Mouse (Mus musculus): ENCODE measurements around the gene Ciao2b.

The Ciao2b gene

DNA sequence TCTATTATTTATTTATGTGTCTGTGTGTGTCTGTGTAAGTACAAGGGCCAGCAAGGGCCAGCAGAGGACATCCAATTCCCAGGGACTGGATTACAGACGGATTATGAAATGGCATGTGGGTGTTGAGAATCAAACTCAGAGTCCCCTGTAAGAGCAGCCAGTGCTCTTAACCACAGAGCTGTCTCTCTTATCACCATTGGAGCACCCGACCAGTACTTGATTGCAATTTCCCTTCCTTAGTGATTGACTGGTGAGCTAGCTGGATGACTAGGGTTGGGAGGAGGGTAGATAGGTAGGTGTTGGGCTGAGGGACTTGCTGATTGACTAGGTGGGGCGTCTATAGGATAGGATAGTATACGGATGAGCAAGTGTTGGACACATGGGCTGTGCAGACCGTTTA, 21.0 kb downstream of the Ciao2b start:
- DNase-seq (ENCODE audit: low read depth, low spot score): no peak

DNA sequence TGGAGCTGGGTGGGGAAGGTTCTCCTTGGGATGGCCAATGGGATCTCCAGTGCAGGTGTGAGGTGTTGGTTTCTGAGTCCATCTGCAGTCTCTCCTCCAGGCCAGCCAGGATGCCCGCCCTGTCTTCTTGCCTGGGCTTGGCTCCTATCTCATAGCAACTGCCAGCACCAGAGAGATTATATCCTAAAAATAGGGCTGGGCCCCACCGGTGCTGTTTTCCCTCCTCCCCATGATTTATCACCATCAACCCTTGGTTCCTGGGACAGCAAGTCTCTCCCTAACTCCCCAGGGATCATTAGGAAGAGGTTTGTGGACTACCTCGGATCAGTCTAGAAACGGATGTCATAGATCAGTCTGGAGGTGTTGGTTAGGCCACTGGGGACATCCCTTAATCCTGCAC, 28.6 kb downstream of the Ciao2b start:
- DNase-seq (ENCODE audit: low read depth, low spot score): no peak

DNA sequence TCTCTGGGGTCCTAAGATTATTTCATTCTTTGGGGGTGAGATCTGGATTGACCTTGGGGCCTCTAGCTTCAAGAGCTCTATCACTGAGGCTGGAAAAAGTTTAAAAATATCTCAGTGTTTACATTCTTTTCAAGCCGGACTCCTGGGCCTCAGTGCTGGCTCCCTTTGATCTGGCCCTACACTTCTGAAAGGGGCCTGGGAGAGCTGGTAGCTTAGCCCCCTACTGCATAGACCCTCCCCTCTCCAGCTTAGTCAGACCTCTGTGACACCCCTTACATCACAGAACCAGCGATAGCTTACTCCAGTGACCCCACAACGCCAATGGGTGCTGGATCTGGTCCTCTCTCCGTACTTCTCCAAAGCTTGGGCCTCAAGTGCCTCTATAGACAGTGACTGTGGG, 30.2 kb downstream of the Ciao2b start:
- no peak for DNase-seq (ENCODE audit: low read depth, low spot score)

DNA sequence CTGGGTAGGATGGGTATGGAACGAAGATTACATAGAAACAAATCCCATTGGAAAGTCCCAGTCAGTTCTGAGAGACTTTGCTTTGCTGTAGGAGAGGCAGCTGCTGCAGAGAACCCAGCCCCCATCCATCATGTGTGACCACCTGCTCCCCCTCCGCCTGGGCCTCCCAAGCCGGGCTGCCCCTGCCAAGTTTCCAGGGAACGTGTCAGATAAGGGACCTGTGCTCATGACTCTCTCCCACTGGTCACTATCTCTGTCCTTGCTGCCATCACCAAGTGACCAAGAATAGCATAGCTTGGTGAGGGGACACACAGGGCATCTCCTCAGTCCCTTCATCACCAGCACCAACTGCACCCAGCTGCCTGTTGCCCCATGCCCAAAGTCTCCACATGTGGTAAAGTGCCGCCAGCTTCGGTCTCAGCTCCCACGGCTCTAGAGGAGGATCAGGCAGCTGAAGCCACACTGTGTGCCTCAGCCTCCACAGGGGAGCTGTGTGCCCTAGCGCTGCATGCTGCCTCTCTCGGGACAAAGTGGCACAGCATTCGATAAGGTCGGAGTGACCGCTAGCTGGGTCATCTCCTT, 31.5 kb downstream of the Ciao2b start:
- DNase-seq (ENCODE audit: low read depth, low spot score): no peak

DNA sequence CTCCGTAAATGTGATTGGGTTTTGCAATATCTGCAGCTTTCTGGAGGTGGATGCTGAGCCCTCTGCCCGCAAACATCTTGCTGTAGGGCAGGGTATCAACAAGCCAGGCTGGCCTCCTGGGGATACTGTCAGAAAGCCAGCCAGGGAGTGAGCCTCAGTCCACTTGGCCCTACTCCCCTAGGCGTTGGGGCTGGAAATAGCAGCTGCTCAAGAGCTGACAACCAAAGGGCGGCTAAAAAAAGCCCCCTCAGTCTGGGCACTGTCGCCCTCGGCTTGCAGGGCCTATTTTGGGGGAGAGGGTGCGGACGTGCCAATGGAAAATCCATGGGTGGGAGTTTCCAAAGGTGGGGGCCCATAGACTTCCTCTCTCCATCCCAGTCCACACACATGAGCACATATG, 32.5 kb downstream of the Ciao2b start:
- no peak for DNase-seq (ENCODE audit: low read depth, low spot score)

DNA sequence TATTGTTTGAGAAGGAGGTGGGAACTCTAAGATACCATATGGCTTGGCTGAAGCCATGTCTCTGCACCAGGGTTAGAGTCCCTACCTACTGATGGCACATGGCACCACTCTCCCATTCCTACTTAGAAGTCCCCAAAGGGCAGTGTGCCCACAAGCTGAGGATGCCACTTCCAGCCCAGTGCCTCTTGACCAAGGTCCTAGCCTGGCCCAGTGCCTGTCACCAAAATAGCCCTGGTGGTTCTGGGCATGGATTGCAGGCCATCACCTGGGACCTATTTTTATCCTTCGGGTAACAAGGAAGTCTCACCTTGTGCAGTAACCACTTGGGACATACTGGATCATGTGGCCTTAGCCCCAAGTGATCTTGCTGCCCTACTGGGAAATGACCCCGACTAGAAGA, 33.8 kb downstream of the Ciao2b start:
- no peak for DNase-seq (ENCODE audit: low read depth, low spot score)

DNA sequence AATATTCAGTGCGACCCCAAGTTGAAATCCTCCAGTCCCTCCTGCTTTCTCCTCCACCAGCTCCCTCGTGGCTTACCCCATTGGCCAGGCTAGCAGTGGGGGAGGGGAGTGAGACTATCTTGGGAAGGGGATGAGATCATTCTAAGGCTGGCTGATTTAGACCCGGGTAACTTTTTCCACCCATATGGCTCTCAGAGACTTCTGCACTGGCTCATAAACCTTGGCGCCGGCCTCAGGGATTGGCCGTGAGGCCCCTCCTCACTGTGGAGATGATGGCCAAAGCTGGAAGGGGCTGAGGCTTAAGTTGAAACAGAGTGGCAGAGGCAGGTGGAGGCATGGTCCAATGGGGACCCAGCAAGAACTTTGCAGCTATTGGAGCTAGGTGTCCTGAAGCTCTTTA, 35.4 kb downstream of the Ciao2b start:
- DNase-seq (ENCODE audit: low read depth, low spot score): no peak

DNA sequence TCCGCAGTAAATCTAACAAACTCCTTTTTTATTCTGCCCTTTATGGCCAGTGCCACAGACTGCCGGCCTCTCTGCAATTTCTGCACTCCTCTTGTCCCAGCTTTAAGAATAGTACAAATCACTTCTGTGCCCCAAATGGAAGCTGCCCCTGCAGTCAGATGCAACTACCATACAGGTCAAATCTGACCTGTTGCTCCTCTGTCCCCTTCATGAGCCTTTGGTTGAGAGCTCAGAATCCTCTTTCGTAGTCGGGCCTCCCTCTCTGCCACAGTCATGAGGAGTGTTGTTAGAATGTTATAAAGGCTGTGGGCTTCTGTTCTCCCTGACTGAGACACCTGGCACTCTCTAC, 38.5 kb downstream of the Ciao2b start:
- DNase-seq (ENCODE audit: low read depth, low spot score): no peak

DNA sequence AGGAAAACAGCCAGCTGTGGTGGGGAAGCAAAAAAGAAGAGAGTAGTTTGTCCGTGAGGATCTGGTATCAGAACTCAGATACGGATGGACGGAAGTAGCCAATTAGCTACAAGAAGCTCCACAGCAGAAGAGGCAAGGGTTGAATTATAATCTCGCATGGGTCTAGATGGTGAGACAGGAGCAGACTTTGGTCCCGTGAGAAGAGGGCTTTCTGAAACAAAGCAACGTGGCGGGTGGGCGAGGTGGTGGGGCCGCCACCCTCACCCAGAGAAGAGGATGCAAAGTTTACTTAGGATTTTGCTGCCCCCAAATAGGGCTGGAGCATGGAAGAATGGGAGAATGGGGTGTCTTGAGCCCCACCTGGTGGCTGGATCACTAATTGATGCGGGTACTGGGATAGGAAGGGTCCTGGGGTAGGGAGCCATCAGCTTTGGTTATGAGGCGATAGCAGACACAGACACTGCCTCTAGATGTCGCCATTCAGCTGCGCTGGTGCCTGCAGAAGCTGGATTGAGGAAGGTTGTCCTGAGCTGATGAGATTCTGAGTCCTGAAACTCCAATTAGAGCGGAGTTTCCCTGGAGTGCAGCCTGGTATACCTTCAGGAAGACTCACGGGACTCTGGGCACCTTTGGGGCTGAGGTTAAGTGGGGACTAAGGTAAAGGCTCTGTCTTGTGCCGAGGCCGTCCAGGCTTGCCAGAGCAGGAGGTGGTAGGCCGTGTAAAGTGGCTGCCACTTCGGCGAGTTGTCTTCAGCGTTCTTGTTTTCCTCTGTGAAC, 39.1 kb downstream of the Ciao2b start:
- DNase-seq (ENCODE audit: low read depth, low spot score): peak; percentile 73

DNA sequence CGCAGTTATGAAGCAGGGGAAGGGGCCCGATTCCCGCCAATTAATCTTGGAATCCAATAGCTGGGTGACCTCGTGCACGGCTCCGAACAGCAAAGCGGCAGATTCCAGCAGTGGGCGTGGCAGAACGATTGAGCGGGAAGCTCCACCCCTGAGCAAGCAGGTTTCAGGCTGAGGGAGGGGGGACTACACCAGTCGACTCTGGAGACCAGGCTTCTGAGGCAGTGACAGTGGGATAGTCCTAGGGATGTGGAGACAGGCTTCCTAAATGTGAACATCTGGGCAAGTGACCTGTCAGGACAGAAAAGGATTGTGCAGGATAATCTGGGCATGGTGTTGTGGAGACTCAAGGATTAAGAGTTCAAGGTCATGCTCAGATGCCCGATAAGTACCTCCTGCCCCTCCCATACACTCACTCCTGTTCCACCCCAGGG, 39.8 kb downstream of the Ciao2b start:
- no peak for DNase-seq (ENCODE audit: low read depth, low spot score)

DNA sequence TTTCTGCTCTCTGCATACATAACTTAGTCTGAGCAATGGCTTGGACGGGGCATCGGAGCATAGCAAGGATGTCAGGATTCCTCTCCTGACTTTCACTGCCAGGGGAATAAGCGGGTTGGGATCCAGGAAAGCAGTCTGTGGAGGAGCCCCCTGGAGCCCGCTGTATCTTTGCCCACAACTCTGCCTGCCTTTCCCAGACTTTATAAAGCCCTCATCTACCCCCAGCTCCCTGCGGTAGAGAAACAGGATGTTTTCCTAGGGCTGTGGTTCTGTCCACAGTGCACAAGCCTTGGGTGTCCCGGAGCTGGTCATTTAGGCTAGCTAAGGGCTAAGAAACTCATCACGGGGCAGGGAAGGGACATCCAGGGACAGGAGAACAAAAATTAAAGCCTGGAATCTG, 40.4 kb downstream of the Ciao2b start:
- DNase-seq (ENCODE audit: low read depth, low spot score): no peak

DNA sequence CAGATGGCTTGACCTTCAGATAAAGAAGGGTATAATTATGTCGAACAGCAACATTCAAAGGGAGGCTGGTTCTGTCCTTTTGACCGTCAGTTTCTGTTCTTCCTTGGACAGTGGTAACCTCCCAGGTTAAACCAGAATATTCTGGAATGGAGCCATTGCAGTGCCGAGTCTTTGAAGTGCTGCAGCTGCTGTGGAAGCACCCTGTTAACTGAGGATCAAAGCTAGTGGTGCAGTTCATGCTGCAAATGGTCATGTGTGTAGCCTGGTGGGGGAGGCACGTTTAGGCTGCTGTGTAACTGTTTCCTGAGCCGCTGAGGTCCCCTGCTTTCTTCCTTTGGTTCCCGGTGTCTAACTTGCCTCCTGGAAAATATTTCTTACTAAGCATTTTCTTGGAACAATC, 43.3 kb downstream of the Ciao2b start:
- DNase-seq (ENCODE audit: low read depth, low spot score): no peak

DNA sequence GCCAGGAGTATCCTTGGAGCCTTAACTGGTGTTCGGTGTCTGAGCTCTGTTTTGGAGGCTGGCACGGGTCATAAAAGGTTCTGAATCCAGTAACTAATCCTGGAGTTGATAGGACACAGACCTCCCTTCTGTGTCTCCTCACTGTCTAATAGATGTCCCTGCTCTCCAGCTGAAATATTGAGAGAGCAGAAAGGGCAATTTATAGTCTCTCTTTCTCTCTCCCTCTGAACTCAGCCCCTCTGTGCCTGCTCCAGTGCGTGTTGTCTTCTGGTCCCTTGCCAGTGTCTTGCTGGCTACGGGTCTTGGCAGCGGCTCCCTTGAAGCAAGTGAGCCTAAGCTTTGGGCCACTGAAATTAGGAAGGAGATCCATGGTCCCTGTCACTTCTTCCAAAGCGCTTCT, 44.1 kb downstream of the Ciao2b start:
- no peak for DNase-seq (ENCODE audit: low read depth, low spot score)

DNA sequence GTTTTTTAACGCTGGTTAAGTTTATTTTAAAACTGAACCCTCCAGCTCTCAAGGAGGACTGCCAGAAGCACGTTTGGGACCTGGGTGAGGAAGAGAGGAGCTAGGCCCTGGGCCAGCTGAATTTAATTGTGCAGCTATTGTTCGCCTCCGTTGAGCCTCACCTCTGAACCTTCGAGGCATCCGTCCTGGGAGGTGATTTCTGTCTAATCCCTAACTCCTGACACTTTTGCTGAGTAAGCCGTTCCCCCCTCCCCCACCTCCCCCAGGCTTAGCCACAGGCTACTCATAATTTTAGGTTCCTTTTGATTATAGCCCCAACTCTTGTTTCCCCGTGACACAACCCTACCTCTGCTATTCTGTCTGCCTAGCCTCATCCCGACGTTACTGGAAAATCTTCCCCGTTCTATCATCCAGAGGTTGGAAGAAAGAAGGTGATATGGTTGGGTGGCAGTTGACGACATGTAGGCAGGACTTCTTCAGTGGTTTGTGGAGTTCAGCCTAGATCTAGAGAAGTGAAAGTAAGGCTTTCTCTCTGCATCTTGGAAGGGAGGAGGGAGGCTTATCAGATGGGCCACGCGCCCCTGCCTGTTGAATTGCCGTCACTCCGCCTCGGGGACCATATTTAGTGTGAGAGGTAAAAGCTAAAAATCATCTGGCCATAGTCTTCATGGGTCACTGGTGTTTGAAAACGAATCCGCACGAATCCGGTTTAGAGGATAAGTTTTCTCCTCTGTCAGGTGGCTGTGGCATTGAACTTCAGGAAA, 45.8 kb downstream of the Ciao2b start:
- DNase-seq (ENCODE audit: low read depth, low spot score): peak; percentile 11

DNA sequence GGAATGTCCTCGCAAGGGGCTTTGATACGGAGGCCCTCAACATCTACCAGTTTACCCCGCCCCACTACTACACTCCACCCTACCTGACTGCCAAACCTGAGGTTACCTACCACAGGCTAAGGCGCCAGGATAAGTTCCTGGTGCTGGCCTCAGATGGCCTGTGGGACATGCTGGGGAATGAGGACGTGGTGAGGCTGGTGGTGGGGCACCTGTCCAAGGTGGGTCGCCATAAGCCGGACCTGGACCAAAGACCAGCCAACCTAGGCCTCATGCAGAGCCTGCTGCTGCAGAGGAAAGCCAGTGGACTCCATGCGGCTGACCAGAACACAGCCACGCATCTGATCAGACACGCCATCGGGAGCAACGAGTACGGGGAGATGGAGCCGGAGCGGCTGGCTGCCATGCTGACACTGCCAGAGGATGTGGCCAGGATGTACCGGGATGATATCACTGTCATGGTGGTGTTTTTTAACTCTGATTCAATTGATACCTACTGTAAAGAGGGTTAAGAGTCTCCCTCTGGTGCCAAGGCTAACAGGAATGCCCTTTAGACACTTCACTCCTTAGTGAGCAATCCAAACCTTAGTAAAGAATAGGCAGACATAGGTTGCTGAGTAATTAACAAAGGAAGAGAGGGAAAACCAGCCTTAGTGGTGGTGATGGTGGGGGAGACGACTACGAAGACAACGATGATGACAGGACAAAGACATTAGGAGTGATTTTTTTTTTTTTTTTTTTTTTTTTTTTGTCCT, 47.0 kb downstream of the Ciao2b start:
- no peak for DNase-seq (ENCODE audit: low read depth, low spot score)

DNA sequence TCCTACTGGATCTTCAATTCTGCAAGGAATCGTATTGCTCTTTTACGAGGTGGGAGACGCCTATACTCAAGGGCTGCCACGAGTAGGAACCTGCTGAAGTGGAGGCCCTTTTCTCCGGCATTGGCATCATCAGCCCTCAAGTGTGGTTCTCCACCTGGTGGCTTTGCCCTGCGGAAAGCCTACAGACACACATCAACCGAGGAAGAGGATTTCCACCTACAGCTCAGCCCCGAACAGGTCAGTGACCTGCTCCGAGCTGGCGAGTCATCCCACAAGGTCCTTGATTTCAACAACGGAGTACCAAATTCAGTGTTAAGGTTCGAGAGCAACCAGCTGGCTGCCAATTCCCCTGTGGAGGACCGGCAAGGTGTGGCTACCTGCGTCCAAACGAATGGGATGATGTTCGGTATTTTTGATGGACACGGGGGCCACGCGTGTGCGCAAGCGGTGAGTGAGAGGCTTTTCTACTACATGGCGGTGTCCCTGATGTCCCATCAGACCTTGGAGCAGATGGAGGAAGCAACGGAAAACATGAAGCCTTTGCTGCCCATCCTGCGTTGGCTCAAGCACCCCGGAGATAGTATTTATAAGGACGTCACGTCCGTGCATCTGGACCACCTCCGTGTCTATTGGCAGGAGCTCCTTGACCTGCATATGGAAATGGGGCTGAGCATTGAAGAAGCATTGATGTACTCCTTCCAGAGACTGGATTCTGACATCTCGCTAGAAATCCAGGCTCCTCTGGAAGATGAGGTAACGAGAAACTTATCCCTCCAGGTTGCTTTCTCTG, 48.0 kb downstream of the Ciao2b start:
- DNase-seq (ENCODE audit: low read depth, low spot score): no peak

DNA sequence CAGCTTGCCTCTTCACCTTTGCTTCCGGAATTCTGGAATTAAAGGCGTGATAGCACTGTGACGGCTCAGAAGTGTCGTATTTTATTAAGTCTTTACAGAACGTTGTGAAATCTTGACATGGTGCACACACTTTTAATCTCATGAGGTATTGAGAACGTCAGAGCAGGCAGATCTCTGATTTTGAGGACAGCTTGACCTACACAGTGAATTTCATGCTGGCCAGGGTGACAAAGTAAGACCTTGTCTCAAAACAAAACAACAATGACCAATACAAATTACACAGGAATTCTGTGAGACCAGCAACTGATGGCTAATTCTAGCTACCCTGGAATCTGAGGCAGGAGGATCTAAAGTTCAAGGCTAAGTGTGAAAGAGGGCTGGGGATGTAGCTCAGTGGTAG, 49.2 kb downstream of the Ciao2b start:
- DNase-seq (ENCODE audit: low read depth, low spot score): no peak

DNA sequence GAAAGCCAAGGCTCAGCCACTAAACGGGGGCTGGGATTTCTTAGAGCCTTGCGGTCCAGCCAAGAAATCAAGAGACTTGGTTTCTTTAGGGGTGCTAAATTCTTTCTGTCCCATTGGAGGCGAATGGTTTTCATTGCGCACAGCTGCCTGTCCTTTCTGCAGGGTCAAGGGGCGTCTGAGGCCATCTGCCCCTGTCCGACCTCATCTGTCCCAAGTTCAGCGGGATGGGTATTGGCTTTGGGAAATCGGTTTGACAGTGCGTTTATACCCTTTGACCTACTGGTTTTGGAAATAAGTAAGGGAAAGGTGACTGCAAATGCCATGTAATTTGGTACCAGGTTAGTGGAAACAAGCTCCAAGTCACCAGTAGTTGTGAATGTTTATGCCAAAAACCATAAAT, 49.9 kb downstream of the Ciao2b start:
- no peak for DNase-seq (ENCODE audit: low read depth, low spot score)

DNA sequence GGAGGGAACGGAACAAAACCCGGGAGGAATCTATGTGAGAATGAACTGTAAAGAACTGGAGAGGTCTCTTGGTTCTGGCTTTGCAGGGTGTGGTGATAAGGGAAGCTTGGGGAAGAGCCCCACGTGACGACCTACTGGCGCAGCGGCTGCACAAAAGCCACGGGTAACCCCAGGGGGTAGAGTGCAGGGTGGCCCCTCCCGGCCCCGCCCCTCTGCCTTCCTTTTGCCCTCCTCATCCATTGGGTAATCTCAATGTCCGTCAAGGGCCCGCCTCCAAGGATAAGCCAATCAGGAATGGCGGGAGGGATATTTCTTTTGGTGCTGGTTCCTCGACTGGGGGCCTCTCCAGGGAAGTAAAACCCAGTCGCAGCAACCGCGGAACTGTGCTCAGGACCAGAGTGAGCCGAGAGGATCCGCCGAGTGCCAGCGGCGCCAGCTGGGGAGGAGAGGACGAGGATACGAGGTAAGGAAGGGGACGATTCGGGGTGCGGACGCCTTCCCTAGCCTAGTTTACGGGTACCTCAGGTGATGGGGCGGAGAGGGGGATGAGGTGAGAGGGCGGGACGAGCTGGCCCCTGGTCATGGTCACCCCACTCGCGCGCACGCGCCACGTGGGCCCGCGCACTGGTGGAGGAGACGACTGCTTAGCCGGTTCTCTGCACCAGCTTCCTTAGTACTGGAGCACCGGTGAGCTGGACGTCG, 50.5 kb downstream of the Ciao2b start, which contains the start of gene Pdp2:
TSS of gene Pdp2 (plus strand) at position 319 of the 702 bp plus-strand sequence.
- DNase-seq (ENCODE audit: low read depth, low spot score): peak; percentile 94

DNA sequence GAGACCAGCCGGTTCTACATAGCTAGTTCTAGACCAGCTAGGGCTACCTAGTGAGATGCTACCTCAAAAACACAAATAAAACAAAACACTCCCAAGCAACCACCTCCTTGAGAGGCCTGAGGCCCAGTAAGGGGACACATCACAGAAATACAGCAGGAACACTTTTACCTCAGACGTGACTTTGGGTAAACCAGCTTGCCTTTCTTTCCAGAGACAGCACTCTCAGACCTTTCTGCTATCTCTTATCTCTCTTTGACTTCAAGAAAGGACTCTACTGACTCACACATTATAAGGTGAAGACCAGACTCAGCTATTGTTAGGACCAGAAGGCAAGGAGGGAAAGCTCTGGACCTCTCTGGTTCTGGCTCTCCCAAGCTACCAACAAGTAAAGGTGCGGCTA, 51.5 kb downstream of the Ciao2b start:
- no peak for DNase-seq (ENCODE audit: low read depth, low spot score)
